In genomic region chr6:88121781-88122180, GRCm38 (mm10) we compare ENCODE assay signal across 26 mouse cellular contexts.
"Had no signal": no experiment of that assay in that cellular context is flagged by ENCODE, and none has a peak within 500 bp of the region (broad histone marks: within the 10 kb centered on the region; RNA-seq: fewer than 3 reads in every experiment).

No protein-coding gene starts in this region.

- H3K27me3 ChIP-seq: intestine, embryonic 15.5 days; limb, embryonic 15.5 days had no signal

- H3K9ac ChIP-seq: hindbrain, embryonic 12.5 days; hindbrain, embryonic 14.5 days; intestine, embryonic 15.5 days; limb, embryonic 13.5 days; limb, embryonic 15.5 days; liver, embryonic 12.5 days; liver, embryonic 14.5 days had no signal

- ATAC-seq: hindbrain, embryonic 16.5 days; inflammation-experienced regulatory T-cells, adult 6 months; intestine, embryonic 15.5 days; intestine, postnatal 0 days; liver, embryonic 12.5 days had no signal

- H3K36me3 ChIP-seq: heart, embryonic 10.5 days; hindbrain, embryonic 10.5 days; hindbrain, embryonic 12.5 days; intestine, embryonic 15.5 days; limb, embryonic 13.5 days; limb, embryonic 15.5 days; liver, embryonic 12.5 days had no signal

- DNase-seq: gastrocnemius, adult 2 months; gastrocnemius, postnatal 10 days; gastrocnemius, postnatal 25 days; heart, adult 18-20 months; heart, postnatal 14 days; heart, postnatal 36 days; kidney, adult 18-20 months; kidney, adult 8-10 months; kidney, postnatal 10 days; kidney, postnatal 25 days; kidney, postnatal 4 days; left cerebral cortex, postnatal 4 days had no signal

- H3K4me2 ChIP-seq: hindbrain, embryonic 12.5 days; hindbrain, embryonic 14.5 days; intestine, embryonic 15.5 days; limb, embryonic 13.5 days; limb, embryonic 15.5 days; liver, embryonic 12.5 days had no signal

- H3K4me3 ChIP-seq: gastrocnemius, adult 2 months; heart, embryonic 10.5 days; hindbrain, embryonic 10.5 days; hindbrain, embryonic 12.5 days; intestine, embryonic 15.5 days; layer of hippocampus, adult 2 months; left cerebral cortex, adult 2 months; limb, embryonic 13.5 days; limb, embryonic 15.5 days; liver, embryonic 12.5 days had no signal

- H3K9me3 ChIP-seq: heart, embryonic 10.5 days; hindbrain, embryonic 12.5 days; intestine, embryonic 15.5 days; limb, embryonic 13.5 days; limb, embryonic 15.5 days had no signal

- H3K27ac ChIP-seq: gastrocnemius, adult 2 months; heart, embryonic 10.5 days; hindbrain, embryonic 10.5 days; hindbrain, embryonic 12.5 days; hindbrain, embryonic 14.5 days; intestine, embryonic 15.5 days; layer of hippocampus, adult 2 months; left cerebral cortex, adult 2 months; limb, embryonic 13.5 days; limb, embryonic 15.5 days; liver, embryonic 12.5 days; liver, embryonic 14.5 days had no signal
